ENCODE assay signal across 25 mouse cellular contexts in the genomic region with DNA sequence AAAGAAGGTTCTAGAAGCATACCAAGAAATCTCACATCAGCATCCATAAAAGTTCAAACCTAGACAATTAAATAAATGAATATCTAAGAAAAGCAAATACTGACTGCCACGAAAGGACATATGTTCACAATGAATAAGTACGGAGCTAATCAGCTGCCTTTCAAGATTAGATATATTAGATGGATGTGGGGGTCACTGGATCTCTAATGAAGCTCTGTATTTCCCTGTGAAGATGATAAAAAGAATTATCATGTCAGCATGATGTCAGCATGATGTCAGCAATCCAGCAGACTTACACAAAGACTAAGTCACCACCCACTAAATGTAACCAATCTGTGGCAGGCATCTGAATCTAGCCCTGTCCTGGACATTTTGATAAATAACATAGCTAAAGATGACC.
DNase-seq lines count a peak whose midpoint lies in the region; ATAC-seq and TF ChIP-seq lines count a peak whose summit lies in the region.
"Had no signal": no experiment of that assay in that cellular context is flagged by ENCODE, and none has a peak within 500 bp of the region (broad histone marks: within the 10 kb centered on the region; RNA-seq: fewer than 3 reads in every experiment).

No protein-coding gene starts in this region.

- no peak overlapping the region for H3K4me2 ChIP-seq in heart, embryonic 11.5 days
- no peak overlapping the region for H3K4me2 ChIP-seq in heart, embryonic 16.5 days (ENCODE audit: low read depth, low read length)
- no peak overlapping the region for H3K4me2 ChIP-seq in midbrain, embryonic 14.5 days (ENCODE audit: low read length)
- H3K4me2 ChIP-seq: embryonic facial prominence, embryonic 13.5 days; forebrain, embryonic 12.5 days; forebrain, embryonic 15.5 days; hindbrain, embryonic 12.5 days; hindbrain, embryonic 15.5 days had no signal

- WGBS in heart, embryonic 11.5 days (ENCODE audit: insufficient replicate concordance): 82% methylated on average over 2 of the region's 2 CpGs
- 82% methylated on average over 2 of the region's 2 CpGs for WGBS in heart, embryonic 16.5 days
- 98% methylated on average over 2 of the region's 2 CpGs for WGBS in midbrain, embryonic 14.5 days

- no peak for ATAC-seq in heart, embryonic 11.5 days (replicated peaks; ENCODE audit: insufficient number of reproducible peaks, low FRiP score, low TSS enrichment)
- no peak for ATAC-seq in heart, embryonic 16.5 days (replicated peaks; ENCODE audit: extremely low read depth, insufficient read depth, low FRiP score)
- peak; percentile 58 for ATAC-seq in G1E (ENCODE audit: extremely low read depth, insufficient number of reproducible peaks, low FRiP score, poor library complexity, severe bottlenecking)
- no peak for ATAC-seq in midbrain, embryonic 14.5 days (ENCODE audit: low FRiP score, low TSS enrichment)
- ATAC-seq: activated CD4-positive, CD25-positive, alpha-beta regulatory T cell, adult 4 months; CD4-positive, CD25-positive, alpha-beta regulatory T cell, adult 4 months; forebrain, embryonic 15.5 days; intestine, postnatal 0 days had no signal

- H3K9ac ChIP-seq in heart, embryonic 11.5 days (ENCODE audit: low read depth, low read length): no peak overlapping the region
- H3K9ac ChIP-seq in heart, embryonic 16.5 days (ENCODE audit: low read length): no peak overlapping the region
- no peak overlapping the region for H3K9ac ChIP-seq in midbrain, embryonic 14.5 days (replicated peaks; ENCODE audit: low read length)
- H3K9ac ChIP-seq: embryonic facial prominence, embryonic 13.5 days; forebrain, embryonic 12.5 days; forebrain, embryonic 15.5 days; hindbrain, embryonic 12.5 days; hindbrain, embryonic 15.5 days had no signal

- no peak for DNase-seq in heart, postnatal 4 days
- no peak for DNase-seq in heart, postnatal 14 days
- DNase-seq in G1E (ENCODE audit: low spot score): no peak
- DNase-seq in midbrain, embryonic 14.5 days: no peak
- DNase-seq: adrenal gland, adult 8-10 months; adrenal gland, postnatal 25 days; cerebellum, adult 11-12 months; cerebellum, adult 8-10 months; cerebellum, postnatal 10 days; cerebellum, postnatal 36 days; embryo, embryonic 11 days; gastrocnemius, postnatal 14 days; kidney, adult 2 months had no signal

- H3K4me1 ChIP-seq in heart, embryonic 11.5 days (ENCODE audit: control insufficient read depth, insufficient read depth, low read length): peaks cover 66% of the 10 kb centered on the region
- H3K4me1 ChIP-seq in heart, embryonic 16.5 days (ENCODE audit: control insufficient read depth, insufficient read depth, low read length): peaks cover 86% of the 10 kb centered on the region
- peaks cover 25% of the 10 kb centered on the region for H3K4me1 ChIP-seq in G1E (ENCODE audit: insufficient read depth, low read depth, low read length)
- H3K4me1 ChIP-seq in midbrain, embryonic 14.5 days (ENCODE audit: control insufficient read depth, insufficient read depth, low read length): peaks cover 18% of the 10 kb centered on the region

- H3K27me3 ChIP-seq in heart, embryonic 11.5 days (ENCODE audit: control insufficient read depth, insufficient read depth, low read length): no peaks in the 10 kb centered on the region
- no peaks in the 10 kb centered on the region for H3K27me3 ChIP-seq in heart, embryonic 16.5 days (ENCODE audit: control insufficient read depth, insufficient read depth, low read length)
- H3K27me3 ChIP-seq in G1E (ENCODE audit: insufficient read depth, low read length): no peaks in the 10 kb centered on the region
- no peaks in the 10 kb centered on the region for H3K27me3 ChIP-seq in midbrain, embryonic 14.5 days (ENCODE audit: control insufficient read depth, insufficient read depth, low read length)
- H3K27me3 ChIP-seq: embryonic facial prominence, embryonic 13.5 days; forebrain, embryonic 12.5 days; forebrain, embryonic 15.5 days; hindbrain, embryonic 12.5 days; hindbrain, embryonic 15.5 days had no signal

- TF ChIP-seq CTCF in G1E (IDR thresholded peaks at IDR 0.05; ENCODE audit: low read depth, low read length): no peak

- H3K27ac ChIP-seq in heart, embryonic 11.5 days (ENCODE audit: low read depth, low read length): peak overlapping the region; percentile 79; the same call in 1 of the 2 replicates
- H3K27ac ChIP-seq in heart, embryonic 16.5 days (ENCODE audit: low read length): peak overlapping the region; percentile 97
- no peak overlapping the region for H3K27ac ChIP-seq in midbrain, embryonic 14.5 days (replicated peaks; ENCODE audit: low read depth, low read length)
- H3K27ac ChIP-seq: embryonic facial prominence, embryonic 10.5 days; embryonic facial prominence, embryonic 13.5 days; forebrain, embryonic 12.5 days had no signal

- H3K9me3 ChIP-seq in heart, embryonic 11.5 days (replicated peaks; ENCODE audit: control insufficient read depth, low read length): no peaks in the 10 kb centered on the region
- no peaks in the 10 kb centered on the region for H3K9me3 ChIP-seq in heart, embryonic 16.5 days (replicated peaks; ENCODE audit: control insufficient read depth, low read length)
- no peaks in the 10 kb centered on the region for H3K9me3 ChIP-seq in G1E (replicated peaks)
- H3K9me3 ChIP-seq in midbrain, embryonic 14.5 days (ENCODE audit: control insufficient read depth, low read length): no peaks in the 10 kb centered on the region
- H3K9me3 ChIP-seq: embryonic facial prominence, embryonic 10.5 days; embryonic facial prominence, embryonic 13.5 days; forebrain, embryonic 12.5 days; forebrain, embryonic 15.5 days; hindbrain, embryonic 12.5 days; hindbrain, embryonic 15.5 days had no signal

- no peak overlapping the region for H3K4me3 ChIP-seq in heart, embryonic 11.5 days (ENCODE audit: low read depth, low read length)
- no peak overlapping the region for H3K4me3 ChIP-seq in heart, embryonic 16.5 days (ENCODE audit: low read length)
- no peak overlapping the region for H3K4me3 ChIP-seq in G1E (ENCODE audit: low read depth, low read length)
- H3K4me3 ChIP-seq in midbrain, embryonic 14.5 days (replicated peaks; ENCODE audit: low read depth, low read length): no peak overlapping the region
- H3K4me3 ChIP-seq: embryonic facial prominence, embryonic 10.5 days; embryonic facial prominence, embryonic 13.5 days; erythroblast, embryonic 14.5 days; forebrain, embryonic 12.5 days; forebrain, embryonic 15.5 days; hindbrain, embryonic 12.5 days; hindbrain, embryonic 15.5 days had no signal

- H3K36me3 ChIP-seq in heart, embryonic 11.5 days (ENCODE audit: control insufficient read depth, insufficient read depth, low read length): no peaks in the 10 kb centered on the region
- H3K36me3 ChIP-seq in heart, embryonic 16.5 days (ENCODE audit: control insufficient read depth, insufficient read depth): no peaks in the 10 kb centered on the region
- peaks cover 42% of the 10 kb centered on the region for H3K36me3 ChIP-seq in G1E (replicated peaks)
- no peaks in the 10 kb centered on the region for H3K36me3 ChIP-seq in midbrain, embryonic 14.5 days (ENCODE audit: control insufficient read depth, insufficient read depth, low read length)
- H3K36me3 ChIP-seq: embryonic facial prominence, embryonic 10.5 days; embryonic facial prominence, embryonic 13.5 days; forebrain, embryonic 12.5 days; forebrain, embryonic 15.5 days; hindbrain, embryonic 15.5 days had no signal

- intact Hi-C loops in heart, postnatal 14 days (cut with DNase I): loop anchor here (5.0 kb wide), 1 partner anchor 52 kb away; no protein-coding TSS in a partner anchor
